Mouse (Mus musculus): ENCODE data around the gene Hras. TPM values are rescaled to one million over a fixed set of nuclear protein-coding genes. Genes with fewer than 3 reads are reported as not detected.

Gene Hras
- polyA plus RNA-seq, 1 experiment = 91.7 TPM

DNA sequence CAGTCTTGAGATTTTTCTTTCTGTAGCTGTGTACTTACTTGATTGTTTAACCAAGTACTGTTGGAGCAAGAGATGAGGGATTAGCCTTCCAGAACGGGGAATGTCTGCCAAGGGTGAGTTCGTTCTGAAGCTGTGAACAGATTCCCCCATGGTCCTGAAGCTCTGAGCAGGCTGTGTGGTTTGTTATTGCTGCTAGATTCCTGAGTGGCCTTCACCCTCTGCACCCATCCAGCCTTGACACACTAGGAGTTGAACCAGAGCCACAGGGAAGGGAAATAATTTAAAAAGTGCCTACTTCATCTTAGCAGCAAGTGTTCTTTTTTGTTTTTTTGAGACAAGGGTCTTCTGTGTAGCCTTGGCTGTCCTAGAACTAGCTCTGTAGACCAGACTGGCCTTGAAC lies 49.9 kb downstream of the Hras start:
- no peak for DNase-seq (ENCODE audit: low read depth, low spot score)
- 60% methylated on average over 2 of the region's 2 CpGs for WGBS

GRCm38 (mm10) chr7:141143112-141143511 lies 50.7 kb downstream of the Hras start:
- WGBS = 50% methylated on average over 5 of the region's 5 CpGs
- no peak for DNase-seq (ENCODE audit: low read depth, low spot score)

DNA sequence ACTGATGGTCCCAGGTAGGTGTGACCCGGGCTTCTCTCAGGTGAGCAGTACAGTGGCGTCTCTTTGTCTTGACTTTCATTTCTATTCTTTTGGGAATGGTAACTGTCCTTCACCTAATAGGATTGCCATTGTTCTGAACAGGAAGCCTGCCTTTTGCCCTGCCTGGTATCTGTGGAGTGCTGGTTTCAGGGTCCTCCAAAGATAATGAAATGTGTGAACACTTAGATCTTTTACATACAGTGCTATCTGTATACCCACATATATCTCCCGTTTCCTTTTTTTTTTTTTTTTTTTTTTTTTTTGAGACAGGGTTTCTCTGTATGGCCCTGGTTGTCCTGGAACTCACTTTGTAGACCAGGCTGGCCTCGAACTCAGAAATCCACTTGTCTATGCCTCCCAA lies 52.5 kb downstream of the Hras start:
- no peak for DNase-seq (ENCODE audit: low read depth, low spot score)
- 89% methylated on average over 4 of the region's 4 CpGs for whole genome bisulfite sequencing

Other genes with a start within 250 kb of the Hras start
- gene Ifitm5, start 243.7 kb downstream of the Hras start, polyA plus RNA-seq (2012; rRNA removed) = 0.86 and 0.95 TPM in 2 replicates
- not detected in 2 replicates for gene Gm45717, start 238.1 kb downstream of the Hras start, polyA plus RNA-seq (2012; rRNA removed)
- gene Ifitm2, start 238.0 kb downstream of the Hras start, polyA plus RNA-seq (2012; rRNA removed) = 596 and 675 TPM in 2 replicates
- gene Ifitm1, start 226.8 kb downstream of the Hras start, polyA plus RNA-seq (2012; rRNA removed) = 138 and 161 TPM in 2 replicates
- 306 and 461 TPM in 2 replicates for gene Ifitm3, start 183.2 kb downstream of the Hras start, polyA plus RNA-seq (2012; rRNA removed)
- 6.3 and 8.3 TPM in 2 replicates for gene Ifitm6, start 176.1 kb downstream of the Hras start, polyA plus RNA-seq (2012; rRNA removed)
- gene Gm17387, start 164.9 kb downstream of the Hras start, polyA plus RNA-seq (2012; rRNA removed) = not detected in 2 replicates
- 15.8 and 22.3 TPM in 2 replicates for gene B4galnt4, start 132.9 kb downstream of the Hras start, polyA plus RNA-seq (2012; rRNA removed)
- 101 and 143 TPM in 2 replicates for gene Pkp3, start 115.8 kb downstream of the Hras start, polyA plus RNA-seq (2012; rRNA removed)
- 41.3 and 41.8 TPM in 2 replicates for gene Sigirr, start 93.4 kb downstream of the Hras start, polyA plus RNA-seq (2012; rRNA removed)
- gene Ano9, start 76.2 kb downstream of the Hras start, polyA plus RNA-seq (2012; rRNA removed) = 143 and 205 TPM in 2 replicates
- gene Ptdss2, start 71.6 kb downstream of the Hras start, polyA plus RNA-seq (2012; rRNA removed) = 23.6 and 28.1 TPM in 2 replicates
- 146 and 149 TPM in 2 replicates for gene Rnh1, start 21.1 kb downstream of the Hras start, polyA plus RNA-seq (2012; rRNA removed)
- gene Lrrc56, start 152 bp upstream of the Hras start, polyA plus RNA-seq (2012; rRNA removed) = 5.4 and 7.2 TPM in 2 replicates
- gene Lmntd2, start 20.1 kb upstream of the Hras start, polyA plus RNA-seq (2012; rRNA removed) = 7.2 and 9.4 TPM in 2 replicates
- gene Rassf7, start 21.9 kb upstream of the Hras start, polyA plus RNA-seq (2012; rRNA removed) = 143 and 153 TPM in 2 replicates
- 23.1 and 24.7 TPM in 2 replicates for gene Phrf1, start 34.8 kb upstream of the Hras start, polyA plus RNA-seq (2012; rRNA removed)
- 159 and 210 TPM in 2 replicates for gene Irf7, start 72.5 kb upstream of the Hras start, polyA plus RNA-seq (2012; rRNA removed)
- gene Cdhr5, start 82.8 kb upstream of the Hras start, polyA plus RNA-seq (2012; rRNA removed) = 611 and 677 TPM in 2 replicates
- 226 and 321 TPM in 2 replicates for gene Sct, start 85.1 kb upstream of the Hras start, polyA plus RNA-seq (2012; rRNA removed)
- gene Drd4, start 98.0 kb upstream of the Hras start, polyA plus RNA-seq (2012; rRNA removed) = 0.08 and 0.21 TPM in 2 replicates
- 17.5 and 19.9 TPM in 2 replicates for gene Deaf1, start 133.7 kb upstream of the Hras start, polyA plus RNA-seq (2012; rRNA removed)
- gene Tmem80, start 133.7 kb upstream of the Hras start, polyA plus RNA-seq (2012; rRNA removed) = 33.3 and 37.2 TPM in 2 replicates
- gene Eps8l2, start 144.9 kb upstream of the Hras start, polyA plus RNA-seq (2012; rRNA removed) = 314 and 414 TPM in 2 replicates
- gene Taldo1, start 198.2 kb upstream of the Hras start, polyA plus RNA-seq (2012; rRNA removed) = 554 and 560 TPM in 2 replicates
- gene Gatd1, start 220.1 kb upstream of the Hras start, polyA plus RNA-seq (2012; rRNA removed) = 54.0 and 56.7 TPM in 2 replicates
- gene Cend1, start 235.5 kb upstream of the Hras start, polyA plus RNA-seq (2012; rRNA removed) = 2.0 and 2.9 TPM in 2 replicates
- gene Slc25a22, start 243.9 kb upstream of the Hras start, polyA plus RNA-seq (2012; rRNA removed) = 214 and 297 TPM in 2 replicates